ENCODE assay signal across 28 mouse cellular contexts in the genomic region with DNA sequence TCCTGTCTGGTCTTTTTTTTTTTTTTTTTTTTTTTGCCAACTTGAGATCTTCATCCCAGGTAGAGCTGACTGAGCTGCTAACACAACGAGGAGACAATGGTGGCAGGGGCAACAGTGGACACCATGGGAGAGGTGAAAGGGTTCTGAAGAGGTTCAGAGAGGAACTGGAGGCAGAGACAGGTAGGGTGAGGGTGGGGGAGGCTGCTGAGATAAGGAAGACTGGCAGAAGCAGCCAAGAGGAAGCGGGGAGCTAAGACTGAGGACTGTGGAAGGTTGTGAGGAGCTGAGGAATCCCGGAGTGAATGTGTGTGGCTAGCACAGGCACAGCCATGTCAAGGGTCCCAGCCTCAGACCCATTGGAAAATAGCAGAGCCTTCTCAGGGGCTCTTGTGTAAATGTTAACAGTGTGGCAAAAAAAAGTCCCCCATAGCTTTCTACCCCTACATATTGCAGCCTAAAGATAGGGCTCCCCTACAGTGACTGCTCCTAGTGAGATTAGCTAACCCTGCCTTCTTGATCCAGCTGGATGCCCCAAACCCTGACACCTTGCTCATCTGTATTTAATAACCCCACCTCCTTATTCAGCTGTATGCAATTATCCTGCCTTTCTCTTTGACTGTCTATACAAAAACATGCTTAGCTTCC. TPM values are rescaled to one million over a fixed set of nuclear protein-coding genes. Genes with fewer than 3 reads are reported as not detected.
A peak's percentile ranks its signal among the peaks of the same experiment; 100 is the strongest.
DNase-seq lines count a peak whose midpoint lies in the region; ATAC-seq and TF ChIP-seq lines count a peak whose summit lies in the region.
"Had no signal": no experiment of that assay in that cellular context is flagged by ENCODE, and none has a peak within 500 bp of the region (broad histone marks: within the 10 kb centered on the region; RNA-seq: fewer than 3 reads in every experiment).

No protein-coding gene starts in this region.

- H3K27me3 ChIP-seq in megakaryocyte, embryonic 14.5 days (replicated peaks), result no peaks in the 10 kb centered on the region
- H3K27me3 ChIP-seq in liver, embryonic 11.5 days (replicated peaks; ENCODE audit: control insufficient read depth, insufficient read depth, low read length), result no peaks in the 10 kb centered on the region
- no peaks in the 10 kb centered on the region for H3K27me3 ChIP-seq in liver, postnatal 0 days (ENCODE audit: insufficient read depth, low read length)
- H3K27me3 ChIP-seq in midbrain, embryonic 14.5 days (ENCODE audit: control insufficient read depth, insufficient read depth, low read length), result no peaks in the 10 kb centered on the region
- H3K27me3 ChIP-seq: embryonic facial prominence, embryonic 13.5 days; hindbrain, embryonic 13.5 days; neural tube, embryonic 13.5 days; Patski had no signal

- DNase-seq in c-Kit-positive CD71-positive TER-119-positive erythroid progenitor cells, embryonic 14.5 days (ENCODE audit: low spot score), result peak; percentile 67
- DNase-seq in liver, embryonic 11.5 days (ENCODE audit: low spot score), result no peak
- DNase-seq in liver, postnatal 0 days, result no peak
- DNase-seq in urinary bladder, postnatal 14 days (ENCODE audit: low spot score), result no peak
- DNase-seq in midbrain, embryonic 14.5 days, result no peak
- DNase-seq in cerebellum, adult 9-10 months, result no peak
- DNase-seq: adrenal gland, postnatal 36 days; cerebellum, adult 18-20 months; cerebellum, postnatal 25 days; embryo, embryonic 11 days; gastrocnemius, postnatal 10 days; kidney, adult 11 months; lung, adult 18-20 months; lung, postnatal 14 days; thymus, postnatal 36 days had no signal

- 31% methylated on average over 3 of the region's 3 CpGs for WGBS in liver, embryonic 11.5 days
- WGBS in liver, postnatal 0 days (ENCODE audit: insufficient replicate concordance), result 44% methylated on average over 3 of the region's 3 CpGs
- WGBS in midbrain, embryonic 14.5 days, result 81% methylated on average over 3 of the region's 3 CpGs

- 0 out of 2 replicates have a peak overlapping the region, but pooled peaks have one; percentile 21 for H3K9ac ChIP-seq in liver, embryonic 11.5 days (ENCODE audit: low read depth, low read length)
- H3K9ac ChIP-seq in liver, postnatal 0 days (replicated peaks), result no peak overlapping the region
- no peak overlapping the region for H3K9ac ChIP-seq in midbrain, embryonic 14.5 days (replicated peaks; ENCODE audit: low read length)
- H3K9ac ChIP-seq: embryonic facial prominence, embryonic 13.5 days; hindbrain, embryonic 13.5 days; neural tube, embryonic 13.5 days had no signal

- peak overlapping the region; percentile 34; the same call in 1 of the 2 replicates for H3K4me2 ChIP-seq in liver, embryonic 11.5 days
- H3K4me2 ChIP-seq in liver, postnatal 0 days (ENCODE audit: low read depth, low read length), result peak overlapping the region; percentile 20; the same call in 1 of the 2 replicates
- H3K4me2 ChIP-seq in midbrain, embryonic 14.5 days (ENCODE audit: low read length), result no peak overlapping the region
- H3K4me2 ChIP-seq: embryonic facial prominence, embryonic 13.5 days; hindbrain, embryonic 13.5 days; neural tube, embryonic 13.5 days had no signal

- TF ChIP-seq CTCF in liver, postnatal 0 days (IDR thresholded peaks at IDR 0.05; ENCODE audit: low read depth), result no peak

- H3K36me3 ChIP-seq in megakaryocyte, embryonic 14.5 days (replicated peaks; ENCODE audit: low read length), result no peaks in the 10 kb centered on the region
- H3K36me3 ChIP-seq in liver, embryonic 11.5 days (ENCODE audit: control insufficient read depth, insufficient read depth, low read length), result no peaks in the 10 kb centered on the region
- H3K36me3 ChIP-seq in liver, postnatal 0 days (replicated peaks; ENCODE audit: insufficient read depth, low read length), result no peaks in the 10 kb centered on the region
- no peaks in the 10 kb centered on the region for H3K36me3 ChIP-seq in midbrain, embryonic 14.5 days (ENCODE audit: control insufficient read depth, insufficient read depth, low read length)
- H3K36me3 ChIP-seq: embryonic facial prominence, embryonic 13.5 days; hindbrain, embryonic 13.5 days; neural tube, embryonic 13.5 days had no signal

- H3K4me1 ChIP-seq in megakaryocyte, embryonic 14.5 days, result peaks cover 87% of the 10 kb centered on the region
- H3K4me1 ChIP-seq in liver, embryonic 11.5 days (replicated peaks; ENCODE audit: control insufficient read depth, insufficient read depth, low read length), result peaks cover 22% of the 10 kb centered on the region
- peaks cover 22% of the 10 kb centered on the region for H3K4me1 ChIP-seq in liver, postnatal 0 days (ENCODE audit: insufficient read depth)
- no peaks in the 10 kb centered on the region for H3K4me1 ChIP-seq in midbrain, embryonic 14.5 days (ENCODE audit: control insufficient read depth, insufficient read depth, low read length)
- H3K4me1 ChIP-seq: hindbrain, embryonic 13.5 days; neural tube, embryonic 13.5 days had no signal

- peak; percentile 75 for TF ChIP-seq EP300 in liver, postnatal 0 days (IDR thresholded peaks at IDR 0.05; ENCODE audit: low read depth)

- H3K27ac ChIP-seq in liver, embryonic 11.5 days (ENCODE audit: low read depth, low read length), result peak overlapping the region; percentile 71
- peak overlapping the region; percentile 16; the same call in 1 of the 2 replicates for H3K27ac ChIP-seq in liver, postnatal 0 days (ENCODE audit: low read depth)
- H3K27ac ChIP-seq in midbrain, embryonic 14.5 days (replicated peaks; ENCODE audit: low read depth, low read length), result no peak overlapping the region
- H3K27ac ChIP-seq: embryonic facial prominence, embryonic 13.5 days; hindbrain, embryonic 13.5 days; kidney, postnatal 0 days; neural tube, embryonic 13.5 days had no signal

- peak overlapping the region; percentile 35 for H3K4me3 ChIP-seq in megakaryocyte, embryonic 14.5 days (replicated peaks)
- no peak overlapping the region for H3K4me3 ChIP-seq in liver, embryonic 11.5 days (ENCODE audit: low read depth, low read length)
- H3K4me3 ChIP-seq in liver, postnatal 0 days (ENCODE audit: low read depth, low read length), result no peak overlapping the region
- H3K4me3 ChIP-seq in midbrain, embryonic 14.5 days (replicated peaks; ENCODE audit: low read depth, low read length), result no peak overlapping the region
- H3K4me3 ChIP-seq: embryonic facial prominence, embryonic 13.5 days; hindbrain, embryonic 13.5 days; myocyte; neural tube, embryonic 13.5 days had no signal

- ATAC-seq in megakaryocyte, adult 5-6 weeks (ENCODE audit: poor library complexity, severe bottlenecking), result no peak
- peak; percentile 95 for ATAC-seq in liver, embryonic 11.5 days (replicated peaks; ENCODE audit: low FRiP score)
- peak; percentile 80 for ATAC-seq in liver, postnatal 0 days
- ATAC-seq in midbrain, embryonic 14.5 days (ENCODE audit: low FRiP score, low TSS enrichment), result no peak
- ATAC-seq: CD4-positive, CD25-positive, alpha-beta regulatory T cell, adult 4 months; forebrain, embryonic 16.5 days; midbrain, embryonic 16.5 days; Patski had no signal

- no peaks in the 10 kb centered on the region for H3K9me3 ChIP-seq in megakaryocyte, embryonic 14.5 days
- no peaks in the 10 kb centered on the region for H3K9me3 ChIP-seq in liver, embryonic 11.5 days (ENCODE audit: control insufficient read depth, low read length)
- no peaks in the 10 kb centered on the region for H3K9me3 ChIP-seq in liver, postnatal 0 days (ENCODE audit: low read length)
- no peaks in the 10 kb centered on the region for H3K9me3 ChIP-seq in midbrain, embryonic 14.5 days (ENCODE audit: control insufficient read depth, low read length)
- H3K9me3 ChIP-seq: embryonic facial prominence, embryonic 13.5 days; hindbrain, embryonic 13.5 days; neural tube, embryonic 13.5 days had no signal

RNA-seq across cellular contexts. Expression of a gene that starts 11.4 kb away (rescaled TPM):
- polyA plus RNA-seq in megakaryocyte, embryonic 14.5 days (2012; ENCODE audit: insufficient read depth, low replicate concordance), result 0.91 TPM in 1 of 2 replicates, not detected in the other
- not detected in 2 replicates for total RNA-seq in megakaryocyte, adult 5-6 weeks (2015)
- total RNA-seq in megakaryocyte, adult 5-6 weeks (2017), result not detected in 2 replicates
- 0.59 and 0.83 TPM in 2 replicates for polyA plus RNA-seq in liver, embryonic 11.5 days (2014; fragmentation: Nextera tagmentation; extraction: Ambion mirVana)
- polyA plus RNA-seq in liver, postnatal 0 days (2015; fragmentation: Nextera tagmentation; extraction: Ambion mirVana), result 0.90 and 1.2 TPM in 2 replicates
- polyA plus RNA-seq in midbrain, embryonic 14.5 days (2014; fragmentation: Nextera tagmentation; extraction: Ambion mirVana), result not detected in 2 replicates
- total RNA-seq: gastrocnemius, postnatal 10 days; granulocyte monocyte progenitor cell, adult 5-6 weeks; layer of hippocampus, postnatal 14 days had no signal
- polyA plus RNA-seq: myocyte, Patski had no signal

RNA-seq across cellular contexts. Expression of a gene that starts 33.3 kb away (rescaled TPM):
- polyA plus RNA-seq in megakaryocyte, embryonic 14.5 days (2012; ENCODE audit: insufficient read depth, low replicate concordance), result 337 and 1,592 TPM in 2 replicates
- 0.22 TPM in 1 of 2 replicates, not detected in the other for total RNA-seq in megakaryocyte, adult 5-6 weeks (2015)
- total RNA-seq in megakaryocyte, adult 5-6 weeks (2017), result not detected in 2 replicates
- polyA plus RNA-seq in liver, embryonic 11.5 days (2014; fragmentation: Nextera tagmentation; extraction: Ambion mirVana), result 7.2 and 9.8 TPM in 2 replicates
- 2.8 and 3.6 TPM in 2 replicates for polyA plus RNA-seq in liver, postnatal 0 days (2015; fragmentation: Nextera tagmentation; extraction: Ambion mirVana)
- 26.6 and 41.2 TPM in 2 replicates for polyA plus RNA-seq in midbrain, embryonic 14.5 days (2014; fragmentation: Nextera tagmentation; extraction: Ambion mirVana)

Comparison
In these comparisons a context has a peak if more than half of its experiments do, and no peak if none do; other contexts are left out.
1. ATAC-seq: peak in liver, embryonic 11.5 days (single experiment) and liver, postnatal 0 days (single experiment); none in megakaryocyte, adult 5-6 weeks (single experiment) and midbrain, embryonic 14.5 days (single experiment).